Mouse (Mus musculus): ENCODE data around the gene Gm49396.
A peak's percentile ranks its signal among the peaks of the same experiment; 100 is the strongest.

The Gm49396 gene

GRCm38 (mm10) chr7:30552102-30553020, 10.8 kb upstream of the Gm49396 start, which contains the start of the genes Hspb6 and Proser3:
Gene Hspb6 (plus strand): TSS chr7:30552178.
Gene Proser3 (minus strand): TSS chr7:30552299.
- DNase-seq (ENCODE audit: low read depth in 1 of 2, low spot score in 2 of 2): peak; percentile 85 to 88

- no peak for DNase-seq (ENCODE audit: low read depth in 1 of 2, low spot score in 2 of 2)
Observed at GRCm38 (mm10) chr7:30553021-30553589, 10.0 kb upstream of the Gm49396 start.

- DNase-seq (ENCODE audit: low read depth in 1 of 2, low spot score in 2 of 2): no peak
Observed at GRCm38 (mm10) chr7:30553810-30554584, 9.1 kb upstream of the Gm49396 start.

GRCm38 (mm10) chr7:30556894-30557536, 6.1 kb upstream of the Gm49396 start:
- no peak for DNase-seq (ENCODE audit: low read depth in 1 of 2, low spot score in 2 of 2)

GRCm38 (mm10) chr7:30557901-30558514, 5.1 kb upstream of the Gm49396 start:
- DNase-seq (ENCODE audit: low read depth in 1 of 2, low spot score in 2 of 2): no peak

GRCm38 (mm10) chr7:30558656-30559442, 4.3 kb upstream of the Gm49396 start:
- DNase-seq (ENCODE audit: low read depth in 1 of 2, low spot score in 2 of 2): no peak

GRCm38 (mm10) chr7:30559443-30559954, 3.6 kb upstream of the Gm49396 start, which contains the start of gene Lin37:
Gene Lin37 (minus strand): TSS chr7:30559838.
- DNase-seq (ENCODE audit: low read depth in 1 of 2, low spot score in 2 of 2): peak; percentile 77 to 81

- no peak for DNase-seq (ENCODE audit: low read depth in 1 of 2, low spot score in 2 of 2)
Observed at GRCm38 (mm10) chr7:30560296-30560695, 2.8 kb upstream of the Gm49396 start.

- no peak for DNase-seq (ENCODE audit: low read depth in 1 of 2, low spot score in 2 of 2)
Observed at GRCm38 (mm10) chr7:30562526-30563116, 523 bp upstream of the Gm49396 start.

GRCm38 (mm10) chr7:30563906-30564280, 749 bp downstream of the Gm49396 start:
- DNase-seq (ENCODE audit: low read depth in 1 of 2, low spot score in 2 of 2): no peak

GRCm38 (mm10) chr7:30564970-30565571, 1.9 kb downstream of the Gm49396 start, which contains the start of gene Igflr1:
Gene Igflr1 (plus strand): TSS chr7:30565427.
- DNase-seq (ENCODE audit: low read depth in 1 of 2, low spot score in 2 of 2): no peak

- no peak for DNase-seq (ENCODE audit: low read depth in 1 of 2, low spot score in 2 of 2)
Observed at GRCm38 (mm10) chr7:30566033-30566432, 2.9 kb downstream of the Gm49396 start.

GRCm38 (mm10) chr7:30567555-30567954, 4.4 kb downstream of the Gm49396 start:
- DNase-seq (ENCODE audit: low read depth in 1 of 2, low spot score in 2 of 2): no peak

GRCm38 (mm10) chr7:30572389-30572788, 9.2 kb downstream of the Gm49396 start:
- no peak for DNase-seq (ENCODE audit: low read depth in 1 of 2, low spot score in 2 of 2)

- no peak for DNase-seq (ENCODE audit: low read depth in 1 of 2, low spot score in 2 of 2)
Observed at GRCm38 (mm10) chr7:30572969-30573368, 9.8 kb downstream of the Gm49396 start.

GRCm38 (mm10) chr7:30579950-30580349, 16.8 kb downstream of the Gm49396 start:
- no peak for DNase-seq (ENCODE audit: low read depth in 1 of 2, low spot score in 2 of 2)

- no peak for DNase-seq (ENCODE audit: low read depth in 1 of 2, low spot score in 2 of 2)
Observed at GRCm38 (mm10) chr7:30581547-30581946, 18.4 kb downstream of the Gm49396 start.

GRCm38 (mm10) chr7:30584339-30584738, 21.2 kb downstream of the Gm49396 start:
- DNase-seq (ENCODE audit: low read depth in 1 of 2, low spot score in 2 of 2): no peak

GRCm38 (mm10) chr7:30585170-30585569, 22.0 kb downstream of the Gm49396 start:
- DNase-seq (ENCODE audit: low read depth in 1 of 2, low spot score in 2 of 2): no peak
